Mouse (Mus musculus): ENCODE measurements around the gene Zcchc24.

GRCm38 (mm10) chr14:25741211-25741610, 27.6 kb downstream of the Zcchc24 start:
- TF ChIP-seq CTCF (IDR thresholded peaks at IDR 0.05; ENCODE audit: low read depth, low read length) = no peak
- TF ChIP-seq GATA1 (IDR thresholded peaks at IDR 0.05; ENCODE audit: borderline replicate concordance, low read length) = no peak
- no peak for TF ChIP-seq GATA2 (IDR thresholded peaks at IDR 0.05; ENCODE audit: borderline replicate concordance, low read depth, low read length)
- TF ChIP-seq POLR2AphosphoS5 (IDR thresholded peaks at IDR 0.05; ENCODE audit: insufficient replicate concordance, low read depth, low read length) = no peak

Measured in G1E (cell line).